Mouse (Mus musculus): ENCODE data around the gene Adrm1.

Adrm1 gene

GRCm38 (mm10) chr2:180219145-180219943 lies 48.1 kb downstream of the Adrm1 start:
- DNase-seq, result no peak

- DNase-seq, result no peak
Measured at GRCm38 (mm10) chr2:180220165-180220564, 48.9 kb downstream of the Adrm1 start.

GRCm38 (mm10) chr2:180221051-180221450 lies 49.8 kb downstream of the Adrm1 start:
- DNase-seq, result no peak

- DNase-seq, result no peak
Measured at GRCm38 (mm10) chr2:180222250-180222649, 51.0 kb downstream of the Adrm1 start.

- no peak for DNase-seq
Measured at GRCm38 (mm10) chr2:180224647-180225043, 53.4 kb downstream of the Adrm1 start.

GRCm38 (mm10) chr2:180225044-180225761 lies 53.9 kb downstream of the Adrm1 start:
- no peak for DNase-seq
